Mouse (Mus musculus) liver, embryonic 13.5 days (tissue): ENCODE measurements around the gene Aifm3. TPM values are rescaled to one million over a fixed set of nuclear protein-coding genes. Genes with fewer than 3 reads are reported as not detected.

ENCODE experiments used
- ATAC-seq: fragments of 200-750 bp; cut with Nextera tagmentation; 2 replicates; pipeline ENCODE4 v1.8.0; 2017; ENCODE audit warnings: low read depth, mild to moderate bottlenecking, moderate number of reproducible peaks, moderate library complexity
- DNase-seq: peaks from one replicate; pipeline ENCODE4 v3.0.0; 2022
- H3K27ac ChIP-seq: fragments of 300-500 bp; sonication (generic); 2 replicates; pipeline ENCODE4 v1.5.1; 2015; ENCODE audit warnings: moderate library complexity, mild to moderate bottlenecking, inconsistent platforms
- H3K27me3 ChIP-seq: fragments of 300-500 bp; sonication (generic); 2 replicates; pipeline ENCODE4 v1.6.1; 2015; ENCODE audit warnings: mild to moderate bottlenecking, inconsistent platforms
- H3K36me3 ChIP-seq: fragments of 300-500 bp; sonication (generic); 2 replicates; pipeline ENCODE4 v1.6.1; 2015; ENCODE audit warnings: mild to moderate bottlenecking, inconsistent platforms
- H3K4me1 ChIP-seq: fragments of 300-500 bp; sonication (generic); replicated peaks from 2 replicates; pipeline ENCODE4 v1.6.1; 2015; ENCODE audit warnings: inconsistent platforms
- H3K4me2 ChIP-seq: fragments of 300-500 bp; sonication (generic); 2 replicates; pipeline ENCODE4 v1.6.1; 2015; ENCODE audit warnings: inconsistent platforms, mild to moderate bottlenecking, moderate library complexity
- H3K4me3 ChIP-seq: fragments of 300-500 bp; sonication (generic); replicated peaks from 2 replicates; pipeline ENCODE4 v1.5.1; 2015; ENCODE audit warnings: mild to moderate bottlenecking, inconsistent platforms
- H3K9ac ChIP-seq: fragments of 300-500 bp; sonication (generic); 2 replicates; pipeline ENCODE4 v1.6.1; 2015; ENCODE audit warnings: mild to moderate bottlenecking, inconsistent platforms
- H3K9me3 ChIP-seq: fragments of 300-500 bp; sonication (generic); replicated peaks from 2 replicates; pipeline ENCODE4 v1.6.1; 2016; ENCODE audit warnings: inconsistent platforms
- WGBS: fragments of 180-500 bp; shearing (Covaris S2); methylation state at CpG from one replicate; pipeline ENCODE4 v1.1.7; 2015; ENCODE audit not compliant: insufficient replicate concordance; 5-methylcytosine and 5-hydroxymethylcytosine counted together
- polyA plus RNA-seq: library from polyadenylated mRNA; unstranded; fragments of >200 nt; fragmentation: Nextera tagmentation; extraction: Ambion mirVana; gene quantifications from 2 replicates; pipeline ENCODE4 v1.2.1, GENCODE M21; 2015

The Aifm3 gene
- 0.76 and 1.2 TPM in 2 replicates for polyA plus RNA-seq

DNA sequence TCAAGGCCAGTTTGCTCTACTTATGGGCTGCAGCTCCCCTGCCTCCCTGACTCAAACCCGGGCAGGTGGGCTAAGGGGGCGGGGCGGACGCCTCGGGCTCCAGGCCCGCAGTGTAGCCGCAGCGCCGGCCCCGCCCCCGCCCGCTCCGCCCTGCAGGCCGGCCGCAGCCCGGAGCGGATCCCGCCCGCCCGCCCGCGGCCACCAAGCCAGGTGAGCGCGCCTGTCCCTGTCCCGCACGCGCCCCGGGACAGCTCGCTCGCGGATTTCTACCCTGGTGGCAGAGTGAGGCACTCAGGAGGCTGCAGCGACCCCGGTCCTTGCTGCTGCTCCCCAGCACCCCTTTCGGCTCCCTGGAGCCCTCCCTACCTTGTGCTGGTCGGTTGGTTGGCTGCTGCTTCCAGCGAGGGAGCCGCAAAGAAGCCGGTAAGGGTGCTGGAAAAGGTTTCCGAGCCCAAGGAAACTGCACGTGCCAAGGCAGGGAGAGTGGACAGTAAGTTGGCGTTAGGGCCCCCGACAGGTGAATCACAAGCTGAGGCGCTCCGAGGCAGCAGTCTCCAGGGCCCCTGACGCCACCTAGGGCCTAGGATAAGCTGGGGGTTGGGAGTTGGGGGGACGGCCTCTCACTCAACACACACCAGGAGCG lies at the start of gene Aifm3:
Aifm3 (plus strand) TSS at position 143 of the 643 bp plus-strand sequence.
- H3K27ac ChIP-seq = no peak within 1 kb of the TSS
- no peaks in the 10 kb centered on the region for H3K9me3 ChIP-seq
- peaks cover 23% of the 10 kb centered on the region for H3K27me3 ChIP-seq
- peaks cover 31% of the 10 kb centered on the region for H3K36me3 ChIP-seq
- DNase-seq (no peak), ATAC-seq (peak; percentile 75)
- H3K4me2 ChIP-seq = peak within 1 kb of the TSS; percentile 75
- H3K4me1 ChIP-seq = peaks cover 18% of the 10 kb centered on the region
- H3K9ac ChIP-seq = peak within 1 kb of the TSS; percentile 59
- WGBS = 3% methylated on average over 47 of the region's 47 CpGs
- H3K4me3 ChIP-seq = peak within 1 kb of the TSS; percentile 56

DNA sequence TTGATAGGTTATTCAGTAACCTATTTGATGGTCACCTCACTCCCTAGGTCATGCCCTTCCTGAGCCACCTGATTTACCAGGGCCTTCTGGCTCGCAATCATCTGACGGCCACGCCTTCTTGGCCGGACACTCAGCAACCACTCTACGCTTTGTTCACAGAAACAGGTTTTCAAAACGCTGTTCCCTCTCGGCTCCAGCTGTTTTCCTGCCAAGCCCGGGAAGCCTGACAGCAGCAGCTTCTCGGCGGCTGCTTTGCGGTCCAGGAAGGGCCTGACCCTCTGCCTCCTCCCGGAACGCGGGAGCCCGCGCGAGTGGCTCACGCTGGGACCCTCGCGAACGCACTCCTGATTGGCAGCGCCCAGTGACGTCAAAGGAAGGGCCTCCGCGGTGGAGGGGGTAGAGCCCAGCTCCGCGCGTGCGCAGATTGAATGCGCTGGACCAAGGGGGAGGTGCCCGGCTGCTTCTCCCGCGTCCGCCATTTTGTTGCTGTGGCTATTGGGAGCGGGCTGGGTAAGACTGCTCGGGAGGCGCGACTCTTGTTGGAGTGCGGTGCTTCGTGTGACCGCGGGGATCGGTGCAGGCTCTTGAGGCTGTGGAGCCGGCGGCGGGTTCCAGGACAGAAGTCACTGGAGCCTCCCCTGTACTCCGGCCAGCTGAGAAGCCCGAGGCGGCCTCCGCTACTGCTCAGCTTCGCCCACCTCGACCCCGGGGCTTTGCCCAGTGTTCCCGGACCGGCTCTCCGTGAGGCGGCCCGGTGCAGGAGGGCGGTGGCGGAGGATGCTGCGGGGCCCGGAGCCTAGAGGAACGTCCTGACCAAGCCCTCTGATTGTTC lies 37.7 kb upstream of the Aifm3 start, which contains the start of gene Crkl:
Crkl (plus strand) TSS at position 447 of the 832 bp plus-strand sequence.
- DNase-seq = peak; percentile 98
- H3K36me3 ChIP-seq = peaks cover 17% of the 10 kb centered on the region
- H3K4me1 ChIP-seq = peaks cover 32% of the 10 kb centered on the region
- H3K27ac ChIP-seq = peak within 1 kb of the TSS; percentile 94
- under 1% methylated on average over 63 of the region's 63 CpGs for WGBS
- H3K9ac ChIP-seq = peak within 1 kb of the TSS; percentile 98
- peak within 1 kb of the TSS; percentile 97 for H3K4me3 ChIP-seq
- ATAC-seq = peak; percentile 92
- H3K4me2 ChIP-seq = peak within 1 kb of the TSS; percentile 91
- no peaks in the 10 kb centered on the region for H3K9me3 ChIP-seq
- no peaks in the 10 kb centered on the region for H3K27me3 ChIP-seq

DNA sequence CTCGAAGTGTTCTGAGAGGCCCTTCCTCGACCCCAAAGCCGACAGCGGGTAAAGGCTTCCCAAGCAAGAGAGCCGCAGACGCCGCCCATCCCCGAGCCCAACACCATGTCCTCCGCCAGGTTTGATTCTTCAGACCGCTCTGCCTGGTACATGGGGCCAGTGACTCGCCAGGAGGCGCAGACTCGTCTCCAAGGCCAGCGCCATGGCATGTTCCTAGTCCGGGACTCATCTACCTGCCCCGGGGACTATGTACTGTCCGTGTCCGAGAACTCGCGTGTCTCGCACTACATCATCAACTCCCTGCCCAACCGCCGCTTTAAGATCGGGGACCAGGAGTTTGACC lies 37.1 kb upstream of the Aifm3 start:
- Histone ChIP-seq H3K27me3 (no peaks in the 10 kb centered on the region), H3K27ac (peak overlapping the region; percentile 94), H3K36me3 (peaks cover 23% of the 10 kb centered on the region), H3K4me2 (peak overlapping the region; percentile 91), H3K9ac (peak overlapping the region; percentile 98), H3K4me3 (peak overlapping the region; percentile 97), H3K4me1 (peaks cover 38% of the 10 kb centered on the region), H3K9me3 (no peaks in the 10 kb centered on the region)
- under 1% methylated on average over 24 of the region's 24 CpGs for WGBS
- ATAC-seq = peak; percentile 58
- DNase-seq = peak; percentile 50

DNA sequence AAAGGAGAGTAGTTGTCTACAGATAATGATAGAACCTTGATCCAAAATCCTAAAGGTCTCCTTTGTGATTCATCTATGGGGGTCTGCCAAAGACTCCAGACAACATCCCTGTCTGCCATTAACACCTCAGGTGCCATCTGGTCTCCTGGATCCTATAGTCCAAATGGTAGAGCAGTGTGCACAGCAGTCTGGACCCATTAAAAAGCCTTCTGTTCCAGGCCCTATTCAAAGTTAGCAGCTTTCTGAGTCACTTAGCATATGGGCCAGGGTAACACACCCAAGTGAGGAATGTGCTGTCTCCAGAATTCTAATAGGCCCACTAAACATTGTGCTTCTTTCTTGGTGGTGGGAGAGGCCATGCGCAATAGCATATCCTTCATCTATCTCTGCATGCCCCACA lies 32.5 kb upstream of the Aifm3 start:
- no peak for DNase-seq
- no peak overlapping the region for H3K9ac ChIP-seq
- no peak overlapping the region for H3K4me2 ChIP-seq
- no peak overlapping the region for H3K27ac ChIP-seq
- no peak for ATAC-seq
- WGBS = 81% methylated on average over 1 of the region's 1 CpGs
- H3K27me3 ChIP-seq = no peaks in the 10 kb centered on the region
- peaks cover 65% of the 10 kb centered on the region for H3K4me1 ChIP-seq
- no peak overlapping the region for H3K4me3 ChIP-seq
- no peaks in the 10 kb centered on the region for H3K9me3 ChIP-seq
- peaks cover 52% of the 10 kb centered on the region for H3K36me3 ChIP-seq

DNA sequence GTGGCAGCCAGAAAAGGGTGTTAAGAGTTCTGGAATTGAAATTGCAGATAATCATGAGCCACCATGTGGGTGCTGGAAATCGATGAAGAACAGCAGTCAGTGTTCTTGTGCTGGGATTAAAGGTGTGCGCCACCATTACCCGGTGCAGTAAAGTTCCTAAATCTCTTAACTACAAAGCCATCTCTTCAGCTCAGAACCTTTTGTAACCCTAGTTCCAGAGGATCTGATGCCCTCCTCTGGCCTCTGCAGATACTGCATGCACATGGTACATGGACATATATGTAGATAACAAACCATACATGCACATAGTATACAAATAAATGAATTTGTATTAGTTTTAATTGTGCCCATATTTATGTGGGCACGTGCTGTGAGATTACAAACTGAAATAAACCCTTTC lies 29.2 kb upstream of the Aifm3 start:
- Histone ChIP-seq H3K9ac (no peak overlapping the region), H3K4me1 (peaks cover 64% of the 10 kb centered on the region), H3K4me3 (no peak overlapping the region), H3K27me3 (no peaks in the 10 kb centered on the region), H3K4me2 (no peak overlapping the region), H3K36me3 (peaks cover 52% of the 10 kb centered on the region), H3K27ac (no peak overlapping the region), H3K9me3 (no peaks in the 10 kb centered on the region)
- DNase-seq = peak; percentile 34
- WGBS = 68% methylated on average over 4 of the region's 4 CpGs
- peak; percentile 33; the same call in 1 of the 2 replicates for ATAC-seq

DNA sequence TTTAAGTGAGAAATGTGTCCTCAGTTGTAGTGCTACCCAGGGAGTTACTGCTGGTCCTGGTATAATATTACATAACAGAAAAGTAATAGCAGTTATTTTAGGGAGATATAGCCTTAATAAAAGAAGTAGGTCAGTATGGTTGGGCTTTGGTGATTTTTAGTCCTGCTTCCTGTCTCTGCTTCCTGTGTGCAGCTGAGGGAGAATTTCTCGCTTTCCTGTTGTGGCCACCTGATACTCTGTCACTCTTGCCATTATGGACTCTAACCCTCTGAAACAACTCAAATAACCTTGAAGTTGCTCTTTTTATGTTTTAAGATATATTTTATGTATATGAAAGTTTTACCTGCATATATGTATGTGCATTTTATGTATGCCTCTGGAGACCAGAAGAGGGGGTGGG lies 27.8 kb upstream of the Aifm3 start:
- Histone ChIP-seq H3K36me3 (peaks cover 42% of the 10 kb centered on the region), H3K4me1 (peaks cover 54% of the 10 kb centered on the region), H3K9ac (no peak overlapping the region), H3K9me3 (no peaks in the 10 kb centered on the region), H3K4me3 (no peak overlapping the region), H3K4me2 (no peak overlapping the region), H3K27ac (peak overlapping the region; percentile 26), H3K27me3 (no peaks in the 10 kb centered on the region)
- WGBS = 54% methylated on average over 1 of the region's 1 CpGs
- DNase-seq (no peak), ATAC-seq (no peak)

DNA sequence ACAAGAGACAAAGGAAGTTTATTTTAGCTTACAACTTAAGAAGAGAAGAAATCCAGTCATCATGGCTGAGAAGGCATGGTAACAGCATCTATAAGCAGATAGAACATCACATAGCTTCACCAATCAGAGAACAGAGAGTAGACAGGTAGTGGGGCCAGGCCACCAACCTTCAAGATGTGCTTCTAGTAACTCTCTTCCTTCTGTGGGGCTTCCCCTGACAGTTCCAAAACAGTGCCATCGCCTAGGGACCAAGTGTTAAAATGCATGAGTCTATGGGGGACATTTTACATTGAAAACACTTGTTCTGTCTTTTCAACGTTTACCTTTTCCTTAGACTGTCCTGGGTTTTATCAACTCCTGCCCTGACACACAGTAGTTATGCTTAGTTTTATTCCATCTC lies 26.2 kb upstream of the Aifm3 start:
- 80% methylated on average over 2 of the region's 2 CpGs for WGBS
- Histone ChIP-seq H3K27me3 (no peaks in the 10 kb centered on the region), H3K27ac (no peak overlapping the region), H3K9me3 (no peaks in the 10 kb centered on the region), H3K4me2 (no peak overlapping the region), H3K9ac (no peak overlapping the region), H3K36me3 (peaks cover 26% of the 10 kb centered on the region), H3K4me1 (peaks cover 43% of the 10 kb centered on the region), H3K4me3 (no peak overlapping the region)
- no peak for DNase-seq
- ATAC-seq = no peak

DNA sequence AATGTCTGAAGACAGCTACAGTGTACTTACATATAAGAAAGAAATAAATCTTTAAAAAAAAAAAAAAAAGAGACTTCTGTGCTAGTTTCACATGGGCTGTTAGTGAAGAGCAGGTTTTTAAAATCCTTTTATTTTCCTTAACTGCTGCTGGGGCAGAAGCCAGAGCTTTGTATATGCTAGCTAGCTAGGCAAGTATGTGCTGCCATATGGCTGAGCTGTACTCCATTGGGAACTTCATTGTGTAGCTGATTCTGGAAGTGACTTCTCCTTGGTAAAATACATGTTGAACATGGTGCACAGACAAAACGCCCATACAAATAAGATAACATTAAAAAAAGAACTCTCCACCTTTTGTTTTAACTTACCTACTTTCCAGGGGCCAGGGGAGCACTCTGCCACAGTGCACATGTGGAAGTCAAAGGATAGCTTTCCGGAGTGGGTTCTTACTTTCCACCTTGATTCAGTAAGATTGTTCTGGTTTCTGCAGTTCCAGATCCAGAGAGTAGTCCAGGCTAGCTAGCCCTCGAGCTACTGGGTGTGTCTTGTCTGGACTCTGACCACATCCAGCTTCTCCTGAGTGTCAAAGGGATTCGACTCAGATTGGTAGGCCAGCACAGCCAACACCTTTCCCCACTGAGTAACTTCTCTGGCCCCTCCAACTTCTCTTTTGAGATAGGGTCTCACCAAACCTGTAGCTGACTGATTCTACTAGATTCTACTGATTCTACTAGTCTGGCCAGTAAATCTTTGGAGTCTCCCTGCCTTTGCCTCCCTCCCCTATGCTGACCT lies 22.3 kb upstream of the Aifm3 start:
- 65% methylated on average over 4 of the region's 4 CpGs for WGBS
- no peak for ATAC-seq
- Histone ChIP-seq H3K4me3 (no peak overlapping the region), H3K4me1 (peaks cover 14% of the 10 kb centered on the region), H3K9me3 (no peaks in the 10 kb centered on the region), H3K27me3 (no peaks in the 10 kb centered on the region), H3K9ac (no peak overlapping the region), H3K27ac (no peak overlapping the region), H3K36me3 (peaks cover 27% of the 10 kb centered on the region), H3K4me2 (no peak overlapping the region)
- no peak for DNase-seq

DNA sequence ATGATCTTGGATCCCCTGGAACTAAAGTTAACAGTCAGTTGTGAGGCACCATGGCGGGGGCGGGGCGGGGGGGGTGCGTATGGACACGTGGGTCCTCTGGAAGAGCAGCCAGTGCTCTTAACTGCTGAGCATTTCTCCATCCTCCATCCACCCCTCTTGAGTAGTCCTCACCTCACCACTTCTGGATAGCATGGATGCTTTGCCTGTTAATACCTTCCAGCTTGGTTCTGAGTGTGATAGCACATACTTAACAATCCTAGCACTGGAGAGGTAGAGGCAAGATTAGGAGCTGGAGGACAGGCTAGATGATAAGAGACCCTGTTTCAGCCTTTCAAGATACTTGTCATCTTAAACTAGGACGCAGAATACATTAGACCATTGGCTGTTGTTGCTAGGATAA lies 16.9 kb upstream of the Aifm3 start:
- Histone ChIP-seq H3K9ac (no peak overlapping the region), H3K36me3 (peaks cover 56% of the 10 kb centered on the region), H3K4me1 (peaks cover 10% of the 10 kb centered on the region), H3K27me3 (no peaks in the 10 kb centered on the region), H3K4me2 (no peak overlapping the region), H3K27ac (no peak overlapping the region), H3K4me3 (no peak overlapping the region), H3K9me3 (no peaks in the 10 kb centered on the region)
- no peak for ATAC-seq
- DNase-seq = no peak
- WGBS = 75% methylated on average over 6 of the region's 6 CpGs

DNA sequence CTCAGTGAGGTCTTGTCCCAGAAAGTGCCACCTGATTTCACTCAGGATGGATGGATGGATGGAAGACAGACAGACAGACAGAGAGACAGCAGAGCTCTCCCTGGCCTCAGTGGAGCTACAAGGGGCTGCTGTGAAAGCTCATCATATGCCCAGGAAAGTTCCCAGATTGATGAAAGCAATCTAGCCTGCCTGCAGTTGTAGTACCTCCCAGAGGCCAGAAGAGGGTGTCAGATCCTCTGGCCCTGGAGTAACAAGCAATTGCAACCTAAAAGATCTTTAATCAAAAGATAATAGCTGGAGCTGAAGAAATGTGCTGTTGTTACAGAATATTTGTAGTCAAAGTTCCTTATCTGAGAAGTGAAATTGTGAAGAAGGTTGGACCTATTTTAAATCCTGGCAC lies 15.3 kb upstream of the Aifm3 start:
- Histone ChIP-seq H3K36me3 (peaks cover 49% of the 10 kb centered on the region), H3K27me3 (no peaks in the 10 kb centered on the region), H3K9ac (no peak overlapping the region), H3K4me3 (no peak overlapping the region), H3K4me2 (no peak overlapping the region), H3K27ac (no peak overlapping the region), H3K9me3 (no peaks in the 10 kb centered on the region), H3K4me1 (peaks cover 26% of the 10 kb centered on the region)
- no peak for ATAC-seq
- DNase-seq = no peak

DNA sequence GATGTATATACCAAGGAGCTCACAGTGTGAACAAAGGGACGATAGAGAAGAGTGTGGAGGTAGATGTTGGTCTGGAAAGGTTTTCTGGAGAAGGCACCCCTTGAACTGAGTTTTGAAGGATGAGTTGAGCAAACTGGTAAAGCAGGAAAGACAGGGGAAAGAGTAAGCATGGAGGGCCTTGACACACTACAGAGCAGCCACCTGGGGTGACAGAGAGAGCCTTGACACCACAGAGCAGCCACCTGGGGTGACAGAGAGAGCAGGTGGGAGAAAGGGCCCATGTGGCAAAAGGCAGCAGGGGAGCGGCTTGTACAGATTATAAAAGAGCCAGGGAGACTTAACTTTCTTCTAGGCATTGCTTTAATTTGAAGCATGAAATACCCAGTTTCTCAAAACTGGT lies 14.7 kb upstream of the Aifm3 start:
- Histone ChIP-seq H3K4me2 (no peak overlapping the region), H3K27me3 (no peaks in the 10 kb centered on the region), H3K9me3 (no peaks in the 10 kb centered on the region), H3K9ac (no peak overlapping the region), H3K36me3 (peaks cover 44% of the 10 kb centered on the region), H3K4me1 (peaks cover 33% of the 10 kb centered on the region), H3K4me3 (no peak overlapping the region), H3K27ac (no peak overlapping the region)
- DNase-seq = no peak
- WGBS = 82% methylated on average over 2 of the region's 2 CpGs
- ATAC-seq = no peak
